Mouse (Mus musculus): ENCODE results near the gene Naip6. TPM values are rescaled to one million over a fixed set of nuclear protein-coding genes. Genes with fewer than 3 reads are reported as not detected.
"Not testable (repeated sequence)": the region's sequence is repeated elsewhere in the genome, so short reads cannot be mapped to it uniquely, and the experiment has no call there.

Naip6 gene
- polyA plus RNA-seq, 1 experiment from 2014 or later, result 0.30 TPM

DNA sequence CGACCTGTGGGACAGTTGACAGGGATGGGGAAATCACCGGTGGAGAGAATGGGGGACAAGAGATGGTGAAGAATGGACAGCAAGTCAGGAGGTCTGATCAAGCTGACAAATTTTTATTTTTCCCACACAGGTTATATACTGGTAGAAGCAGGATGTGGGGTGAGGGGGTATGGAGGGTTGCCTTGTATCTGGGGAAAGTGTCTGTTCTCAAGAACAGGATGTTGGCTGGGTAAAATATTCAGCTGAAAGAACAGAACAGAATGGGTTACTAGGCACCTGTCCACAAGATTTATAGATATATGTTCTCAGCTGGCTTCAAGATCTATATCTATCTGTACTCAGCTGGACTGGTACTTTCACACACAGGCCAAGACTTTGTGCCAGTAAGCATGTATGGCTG is 65.6 kb downstream of the Naip6 start:
- ATAC-seq, H3K27ac ChIP-seq: not testable (repeated sequence)
- 78% methylated on average over 2 of the region's 2 CpGs for WGBS (ENCODE audit: insufficient replicate concordance)

GRCm38 (mm10) chr13:100246896-100247519 is 70.5 kb downstream of the Naip6 start:
- H3K4me1 ChIP-seq; H3K27me3 ChIP-seq (replicated peaks); H3K9me3 ChIP-seq (replicated peaks); H3K27ac ChIP-seq; H3K9ac ChIP-seq; H3K36me3 ChIP-seq: not testable (repeated sequence)
- Histone ChIP-seq H3K4me2 (peak overlapping the region; percentile 38), H3K4me3 (peak overlapping the region; percentile 11; the same call in 1 of the 2 replicates)
- 18% methylated on average over 5 of the region's 5 CpGs for WGBS (ENCODE audit: insufficient replicate concordance)
- peak; percentile 49; the same call in 1 of the 2 replicates for ATAC-seq

More for the DNA sequence above, 65.6 kb downstream of the Naip6 start:
- not testable (repeated sequence) for H3K4me3 ChIP-seq; H3K9me3 ChIP-seq (replicated peaks); H3K27me3 ChIP-seq (replicated peaks); H3K4me1 ChIP-seq; H3K4me2 ChIP-seq; H3K36me3 ChIP-seq; H3K9ac ChIP-seq

DNA sequence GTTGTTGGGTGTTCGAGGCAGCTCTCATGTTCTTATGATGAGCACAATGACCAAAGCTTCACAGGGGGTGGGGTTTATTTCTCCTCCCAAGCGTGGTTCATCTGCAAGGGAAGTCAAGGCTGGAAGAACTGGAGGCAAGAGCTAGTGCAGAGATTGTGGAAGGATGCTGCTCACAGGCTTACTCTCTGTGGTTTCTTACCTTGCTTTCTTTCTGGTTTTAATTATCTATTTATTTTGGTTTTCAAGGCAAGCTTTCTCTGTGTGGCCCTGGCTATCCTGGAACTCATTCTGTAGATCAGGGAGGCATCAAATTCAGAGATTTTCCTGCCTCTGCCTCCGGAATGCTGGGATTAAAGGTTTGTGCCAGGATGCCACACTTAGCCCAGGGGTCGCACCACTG is 71.3 kb downstream of the Naip6 start, which contains the start of gene Naip5:
TSS of gene Naip5 (minus strand) at position 101 of the 400 bp plus-strand sequence.
- H3K27me3 ChIP-seq (replicated peaks); H3K36me3 ChIP-seq; H3K27ac ChIP-seq; H3K9ac ChIP-seq; H3K9me3 ChIP-seq (replicated peaks); H3K4me1 ChIP-seq; ATAC-seq: not testable (repeated sequence)
- Histone ChIP-seq H3K4me3 (peak within 1 kb of the TSS; percentile 11; the same call in 1 of the 2 replicates), H3K4me2 (peak within 1 kb of the TSS; percentile 38)
- 59% methylated on average over 4 of the region's 4 CpGs for WGBS (ENCODE audit: insufficient replicate concordance)

DNA sequence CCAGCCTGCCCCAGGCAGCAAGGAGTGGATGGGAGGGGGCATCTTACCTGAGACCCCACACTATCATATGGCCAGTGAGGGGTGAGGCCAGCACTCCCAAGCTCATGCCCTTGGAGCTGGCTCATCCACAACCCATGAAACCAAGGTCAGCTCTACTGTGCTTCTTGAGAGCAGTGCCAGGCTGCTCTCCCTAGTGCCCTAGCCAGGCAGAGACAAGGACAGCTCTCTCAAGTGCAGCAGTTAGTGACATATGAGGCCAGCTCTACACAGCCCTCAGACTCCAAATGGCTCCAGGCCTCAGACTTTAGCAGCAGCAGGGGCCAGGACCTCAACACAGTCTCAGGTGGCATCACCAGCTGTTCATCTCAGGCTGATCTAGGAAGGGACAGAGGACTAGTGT is 73.8 kb downstream of the Naip6 start:
- Histone ChIP-seq H3K9me3 (replicated peaks) (no peaks in the 10 kb centered on the region), H3K9ac (no peak overlapping the region), H3K27me3 (replicated peaks) (no peaks in the 10 kb centered on the region), H3K4me2 (no peak overlapping the region), H3K4me3 (no peak overlapping the region), H3K36me3 (no peaks in the 10 kb centered on the region), H3K27ac (no peak overlapping the region), H3K4me1 (no peaks in the 10 kb centered on the region)
- ATAC-seq, result no peak

Other genes with a start within 250 kb of the Naip6 start
- gene Bdp1, start 213.6 kb downstream of the Naip6 start, polyA plus RNA-seq (2016; fragmentation: Nextera tagmentation; extraction: Ambion mirVana), result 24.9 and 25.0 TPM in 2 replicates
- 31.5 and 33.7 TPM in 2 replicates for gene Serf1, start 209.7 kb downstream of the Naip6 start, polyA plus RNA-seq (2016; fragmentation: Nextera tagmentation; extraction: Ambion mirVana)
- 39.1 and 41.0 TPM in 2 replicates for gene Smn1, start 192.8 kb downstream of the Naip6 start, polyA plus RNA-seq (2016; fragmentation: Nextera tagmentation; extraction: Ambion mirVana)
- gene Naip2, start 115.6 kb downstream of the Naip6 start, polyA plus RNA-seq (2016; fragmentation: Nextera tagmentation; extraction: Ambion mirVana), result 1.3 and 1.5 TPM in 2 replicates
- 0.42 and 0.69 TPM in 2 replicates for gene Naip5, start 71.4 kb downstream of the Naip6 start, polyA plus RNA-seq (2016; fragmentation: Nextera tagmentation; extraction: Ambion mirVana)
- gene Naip1, start 135.2 kb upstream of the Naip6 start, polyA plus RNA-seq (2016; fragmentation: Nextera tagmentation; extraction: Ambion mirVana), result not detected in 2 replicates
- gene Gtf2h2, start 174.9 kb upstream of the Naip6 start, polyA plus RNA-seq (2016; fragmentation: Nextera tagmentation; extraction: Ambion mirVana), result 46.6 and 52.2 TPM in 2 replicates
- 6.7 and 6.9 TPM in 2 replicates for gene Ocln, start 235.0 kb upstream of the Naip6 start, polyA plus RNA-seq (2016; fragmentation: Nextera tagmentation; extraction: Ambion mirVana)

Measured in liver, embryonic 12.5 days (tissue).